Mouse (Mus musculus): ENCODE data around the gene Saa1. TPM values are rescaled to one million over a fixed set of nuclear protein-coding genes. Genes with fewer than 3 reads are reported as not detected.

Saa1 gene
- total and polyA plus RNA-seq, 3 experiments = not detected

GRCm38 (mm10) chr7:46714518-46714917 lies 28.3 kb downstream of the Saa1 start:
- DNase-seq (ENCODE audit: low spot score) = peak; percentile 60
- H3K9me3 ChIP-seq (replicated peaks) = no peaks in the 10 kb centered on the region
- TF ChIP-seq GATA2 (IDR thresholded peaks at IDR 0.05; ENCODE audit: borderline replicate concordance, low read depth, low read length) = no peak
- peak; percentile 58 for TF ChIP-seq CTCF (IDR thresholded peaks at IDR 0.05; ENCODE audit: low read depth, low read length)
- peaks cover 26% of the 10 kb centered on the region for H3K4me1 ChIP-seq (ENCODE audit: insufficient read depth, low read depth, low read length)
- ATAC-seq (ENCODE audit: extremely low read depth, insufficient number of reproducible peaks, low FRiP score, poor library complexity, severe bottlenecking) = no peak
- peaks cover 14% of the 10 kb centered on the region for H3K27me3 ChIP-seq (ENCODE audit: insufficient read depth, low read length)
- H3K4me3 ChIP-seq (ENCODE audit: low read depth, low read length) = no peak overlapping the region
- no peaks in the 10 kb centered on the region for H3K36me3 ChIP-seq (replicated peaks)

- no peaks in the 10 kb centered on the region for H3K27me3 ChIP-seq (ENCODE audit: insufficient read depth, low read length)
- peaks cover 32% of the 10 kb centered on the region for H3K4me1 ChIP-seq (ENCODE audit: insufficient read depth, low read depth, low read length)
- no peaks in the 10 kb centered on the region for H3K9me3 ChIP-seq (replicated peaks)
- DNase-seq (ENCODE audit: low spot score) = peak; percentile 19
- no peak for TF ChIP-seq GATA1 (IDR thresholded peaks at IDR 0.05; ENCODE audit: borderline replicate concordance, low read length)
- no peak overlapping the region for H3K4me3 ChIP-seq (ENCODE audit: low read depth, low read length)
- H3K36me3 ChIP-seq (replicated peaks) = peaks cover 11% of the 10 kb centered on the region
- ATAC-seq (ENCODE audit: extremely low read depth, insufficient number of reproducible peaks, low FRiP score, poor library complexity, severe bottlenecking) = no peak
These were observed 30.5 kb downstream of the Saa1 start for GRCm38 (mm10) chr7:46712250-46712649.

GRCm38 (mm10) chr7:46710390-46710844 lies 32.4 kb downstream of the Saa1 start, which contains the start of gene Saal1:
Saal1 (minus strand) TSS chr7:46710680.
- Histone ChIP-seq H3K36me3 (replicated peaks) (peaks cover 29% of the 10 kb centered on the region), H3K9me3 (replicated peaks) (no peaks in the 10 kb centered on the region), H3K4me3 (ENCODE audit: low read depth, low read length) (peak within 1 kb of the TSS; percentile 97), H3K4me1 (ENCODE audit: insufficient read depth, low read depth, low read length) (peaks cover 41% of the 10 kb centered on the region), H3K27me3 (ENCODE audit: insufficient read depth, low read length) (no peaks in the 10 kb centered on the region)
- ATAC-seq (ENCODE audit: extremely low read depth, insufficient number of reproducible peaks, low FRiP score, poor library complexity, severe bottlenecking) (peak; percentile 59), DNase-seq (ENCODE audit: low spot score) (peak; percentile 59)
- no peak for TF ChIP-seq POLR2AphosphoS5 (IDR thresholded peaks at IDR 0.05; ENCODE audit: insufficient replicate concordance, low read depth, low read length)
- TF ChIP-seq TAL1 (conservative IDR thresholded peaks at IDR 0.05; ENCODE audit: low read depth, low read length) = no peak
- peak; percentile 14; the same call in 1 of the 2 replicates for TF ChIP-seq CTCF (IDR thresholded peaks at IDR 0.05; ENCODE audit: low read depth, low read length)

- Histone ChIP-seq H3K27me3 (ENCODE audit: insufficient read depth, low read length) (no peaks in the 10 kb centered on the region), H3K9me3 (replicated peaks) (no peaks in the 10 kb centered on the region), H3K4me1 (ENCODE audit: insufficient read depth, low read depth, low read length) (peaks cover 67% of the 10 kb centered on the region), H3K4me3 (ENCODE audit: low read depth, low read length) (no peak overlapping the region), H3K36me3 (replicated peaks) (peaks cover 85% of the 10 kb centered on the region)
- DNase-seq (ENCODE audit: low spot score) (no peak), ATAC-seq (ENCODE audit: extremely low read depth, insufficient number of reproducible peaks, low FRiP score, poor library complexity, severe bottlenecking) (no peak)
- TF ChIP-seq GATA1 (IDR thresholded peaks at IDR 0.05; ENCODE audit: borderline replicate concordance, low read length) (no peak), CTCF (IDR thresholded peaks at IDR 0.05; ENCODE audit: low read depth, low read length) (no peak), GATA2 (IDR thresholded peaks at IDR 0.05; ENCODE audit: borderline replicate concordance, low read depth, low read length) (no peak), TAL1 (conservative IDR thresholded peaks at IDR 0.05; ENCODE audit: low read depth, low read length) (no peak), POLR2AphosphoS5 (IDR thresholded peaks at IDR 0.05; ENCODE audit: insufficient replicate concordance, low read depth, low read length) (no peak)
These were observed 42.2 kb downstream of the Saa1 start for GRCm38 (mm10) chr7:46700521-46701025.

GRCm38 (mm10) chr7:46696754-46697153 lies 46.0 kb downstream of the Saa1 start:
- TF ChIP-seq TAL1 (conservative IDR thresholded peaks at IDR 0.05; ENCODE audit: low read depth, low read length) = peak; percentile 80
- no peak for TF ChIP-seq GATA1 (IDR thresholded peaks at IDR 0.05; ENCODE audit: borderline replicate concordance, low read length)
- Histone ChIP-seq H3K4me3 (ENCODE audit: low read depth, low read length) (peak overlapping the region; percentile 51; the same call in 1 of the 2 replicates), H3K36me3 (replicated peaks) (peaks cover 60% of the 10 kb centered on the region), H3K4me1 (ENCODE audit: insufficient read depth, low read depth, low read length) (peaks cover 48% of the 10 kb centered on the region), H3K27me3 (ENCODE audit: insufficient read depth, low read length) (no peaks in the 10 kb centered on the region), H3K9me3 (replicated peaks) (no peaks in the 10 kb centered on the region)
- DNase-seq (ENCODE audit: low spot score) = peak; percentile 78
- ATAC-seq (ENCODE audit: extremely low read depth, insufficient number of reproducible peaks, low FRiP score, poor library complexity, severe bottlenecking) = peak; percentile 99

Other genes starting within 250 kb of the Saa1 start
- gene Sergef, start 103.2 kb downstream of the Saa1 start, total RNA-seq (2014; fragmentation: Nextera tagmentation) = 13.0 and 14.9 TPM in 2 replicates
- 36.2 and 36.5 TPM in 2 replicates for gene Sergef, start 103.2 kb downstream of the Saa1 start, total RNA-seq (2017)
- gene Sergef, start 103.2 kb downstream of the Saa1 start, polyA plus RNA-seq (2012) = 9.5 and 10.9 TPM in 2 replicates
- gene Tph1, start 70.4 kb downstream of the Saa1 start, total RNA-seq (2014; fragmentation: Nextera tagmentation) = 171 and 201 TPM in 2 replicates
- 386 and 387 TPM in 2 replicates for gene Tph1, start 70.4 kb downstream of the Saa1 start, total RNA-seq (2017)
- gene Tph1, start 70.4 kb downstream of the Saa1 start, polyA plus RNA-seq (2012) = 2.1 and 3.6 TPM in 2 replicates
- 34.4 and 48.6 TPM in 2 replicates for gene Saal1, start 32.3 kb downstream of the Saa1 start, total RNA-seq (2014; fragmentation: Nextera tagmentation)
- 23.9 and 28.1 TPM in 2 replicates for gene Saal1, start 32.3 kb downstream of the Saa1 start, total RNA-seq (2017)
- gene Saal1, start 32.3 kb downstream of the Saa1 start, polyA plus RNA-seq (2012) = 4.4 and 4.6 TPM in 2 replicates
- gene Saa3, start 27.3 kb downstream of the Saa1 start, total RNA-seq (2014; fragmentation: Nextera tagmentation) = not detected in 2 replicates
- gene Saa3, start 27.3 kb downstream of the Saa1 start, total RNA-seq (2017) = 1.0 TPM in 1 of 2 replicates, not detected in the other
- not detected in 2 replicates for gene Saa3, start 27.3 kb downstream of the Saa1 start, polyA plus RNA-seq (2012)
- not detected in 2 replicates for gene Saa4, start 10.4 kb downstream of the Saa1 start, total RNA-seq (2014; fragmentation: Nextera tagmentation)
- not detected in 2 replicates for gene Saa4, start 10.4 kb downstream of the Saa1 start, total RNA-seq (2017)
- not detected in 2 replicates for gene Saa4, start 10.4 kb downstream of the Saa1 start, polyA plus RNA-seq (2012)
- not detected in 2 replicates for gene Saa2, start 8.8 kb upstream of the Saa1 start, total RNA-seq (2014; fragmentation: Nextera tagmentation)
- not detected in 2 replicates for gene Saa2, start 8.8 kb upstream of the Saa1 start, total RNA-seq (2017)
- gene Saa2, start 8.8 kb upstream of the Saa1 start, polyA plus RNA-seq (2012) = not detected in 2 replicates
- 20.4 and 30.4 TPM in 2 replicates for gene Hps5, start 53.1 kb upstream of the Saa1 start, total RNA-seq (2014; fragmentation: Nextera tagmentation)
- 34.9 and 40.4 TPM in 2 replicates for gene Hps5, start 53.1 kb upstream of the Saa1 start, total RNA-seq (2017)
- 2.1 and 2.7 TPM in 2 replicates for gene Hps5, start 53.1 kb upstream of the Saa1 start, polyA plus RNA-seq (2012)
- 189 and 225 TPM in 2 replicates for gene Gtf2h1, start 53.1 kb upstream of the Saa1 start, total RNA-seq (2014; fragmentation: Nextera tagmentation)
- gene Gtf2h1, start 53.1 kb upstream of the Saa1 start, total RNA-seq (2017) = 275 and 302 TPM in 2 replicates
- gene Gtf2h1, start 53.1 kb upstream of the Saa1 start, polyA plus RNA-seq (2012) = 101 and 108 TPM in 2 replicates
- 2,069 and 2,225 TPM in 2 replicates for gene Ldha, start 98.5 kb upstream of the Saa1 start, total RNA-seq (2014; fragmentation: Nextera tagmentation)
- 1,859 and 1,927 TPM in 2 replicates for gene Ldha, start 98.5 kb upstream of the Saa1 start, total RNA-seq (2017)
- 2,214 and 2,274 TPM in 2 replicates for gene Ldha, start 98.5 kb upstream of the Saa1 start, polyA plus RNA-seq (2012)
- not detected in 2 replicates for gene Ldhc, start 118.2 kb upstream of the Saa1 start, total RNA-seq (2014; fragmentation: Nextera tagmentation)
- not detected in 2 replicates for gene Ldhc, start 118.2 kb upstream of the Saa1 start, total RNA-seq (2017)
- gene Ldhc, start 118.2 kb upstream of the Saa1 start, polyA plus RNA-seq (2012) = not detected in 2 replicates
- 166 and 220 TPM in 2 replicates for gene Tsg101, start 177.0 kb upstream of the Saa1 start, total RNA-seq (2014; fragmentation: Nextera tagmentation)
- gene Tsg101, start 177.0 kb upstream of the Saa1 start, total RNA-seq (2017) = 39.9 and 42.9 TPM in 2 replicates
- gene Tsg101, start 177.0 kb upstream of the Saa1 start, polyA plus RNA-seq (2012) = 50.9 and 53.3 TPM in 2 replicates
- 14.5 and 18.1 TPM in 2 replicates for gene Uevld, start 215.5 kb upstream of the Saa1 start, total RNA-seq (2014; fragmentation: Nextera tagmentation)
- 8.1 and 8.6 TPM in 2 replicates for gene Uevld, start 215.5 kb upstream of the Saa1 start, total RNA-seq (2017)
- gene Uevld, start 215.5 kb upstream of the Saa1 start, polyA plus RNA-seq (2012) = 0.11 and 0.18 TPM in 2 replicates
- gene Gm9999, start 240.6 kb upstream of the Saa1 start, total RNA-seq (2014; fragmentation: Nextera tagmentation) = not detected in 2 replicates
- gene Gm9999, start 240.6 kb upstream of the Saa1 start, total RNA-seq (2017) = 0.76 TPM in 1 of 2 replicates, not detected in the other
- not detected in 2 replicates for gene Gm9999, start 240.6 kb upstream of the Saa1 start, polyA plus RNA-seq (2012)

Measured in G1E (cell line).